Mouse (Mus musculus): ENCODE measurements around the gene Rpl18. TPM values are rescaled to one million over a fixed set of nuclear protein-coding genes. Genes with fewer than 3 reads are reported as not detected.

Rpl18 gene
- polyA plus RNA-seq, 1 experiment from 2014 or later = 1,469 TPM

GRCm38 (mm10) chr7:45709036-45709435, 6.2 kb upstream of the Rpl18 start:
- Histone ChIP-seq H3K4me1 (replicated peaks; ENCODE audit: control insufficient read depth, insufficient read depth, low read length) (peaks cover 33% of the 10 kb centered on the region), H3K4me3 (ENCODE audit: low read depth, low read length) (no peak overlapping the region), H3K9ac (ENCODE audit: low read depth, low read length) (no peak overlapping the region), H3K9me3 (ENCODE audit: control insufficient read depth, low read length) (no peaks in the 10 kb centered on the region), H3K4me2 (no peak overlapping the region), H3K27me3 (replicated peaks; ENCODE audit: control insufficient read depth, insufficient read depth, low read length) (no peaks in the 10 kb centered on the region), H3K27ac (ENCODE audit: low read depth, low read length) (no peak overlapping the region), H3K36me3 (ENCODE audit: control insufficient read depth, insufficient read depth, low read length) (peaks cover 29% of the 10 kb centered on the region)
- 53% methylated on average over 6 of the region's 6 CpGs for WGBS
- DNase-seq (ENCODE audit: low spot score) (no peak), ATAC-seq (replicated peaks; ENCODE audit: low FRiP score) (no peak)

DNA sequence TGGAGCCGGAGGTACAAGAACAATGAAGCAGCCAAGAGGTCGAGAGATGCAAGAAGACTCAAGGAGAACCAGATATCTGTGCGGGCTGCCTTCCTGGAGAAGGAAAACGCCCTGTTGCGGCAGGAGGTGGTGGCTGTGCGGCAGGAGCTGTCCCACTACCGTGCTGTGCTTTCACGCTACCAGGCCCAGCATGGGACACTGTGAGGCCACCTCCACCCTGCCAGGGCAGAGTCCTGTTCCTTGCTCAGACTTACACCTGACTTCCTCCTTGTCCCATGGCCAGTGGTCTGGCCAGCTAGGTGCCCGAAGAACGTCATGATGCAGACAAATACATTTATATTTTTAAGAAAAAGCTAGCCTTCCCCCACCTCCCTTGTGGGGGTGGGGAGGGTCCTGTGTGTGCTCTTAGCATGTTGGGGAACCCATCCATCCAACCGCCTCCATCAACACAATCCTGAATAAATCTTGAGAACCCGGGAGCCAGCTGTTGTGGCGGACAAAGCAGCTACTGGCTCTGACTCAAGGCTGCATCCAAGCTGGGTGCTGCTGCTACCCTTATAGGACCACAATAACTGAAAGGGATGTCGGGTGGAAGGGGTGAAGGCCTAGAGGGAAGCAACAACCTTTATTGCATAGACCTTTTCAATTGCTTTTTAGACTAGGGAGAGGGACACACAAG, 5.4 kb upstream of the Rpl18 start:
- H3K27ac ChIP-seq (ENCODE audit: low read depth, low read length) = no peak overlapping the region
- no peaks in the 10 kb centered on the region for H3K9me3 ChIP-seq (ENCODE audit: control insufficient read depth, low read length)
- no peaks in the 10 kb centered on the region for H3K27me3 ChIP-seq (replicated peaks; ENCODE audit: control insufficient read depth, insufficient read depth, low read length)
- WGBS = 77% methylated on average over 14 of the region's 14 CpGs
- no peak for ATAC-seq (replicated peaks; ENCODE audit: low FRiP score)
- no peak for DNase-seq (ENCODE audit: low spot score)
- H3K36me3 ChIP-seq (ENCODE audit: control insufficient read depth, insufficient read depth, low read length) = peaks cover 29% of the 10 kb centered on the region
- H3K4me2 ChIP-seq = no peak overlapping the region
- H3K4me3 ChIP-seq (ENCODE audit: low read depth, low read length) = no peak overlapping the region
- H3K9ac ChIP-seq (ENCODE audit: low read depth, low read length) = no peak overlapping the region
- H3K4me1 ChIP-seq (replicated peaks; ENCODE audit: control insufficient read depth, insufficient read depth, low read length) = peaks cover 40% of the 10 kb centered on the region

DNA sequence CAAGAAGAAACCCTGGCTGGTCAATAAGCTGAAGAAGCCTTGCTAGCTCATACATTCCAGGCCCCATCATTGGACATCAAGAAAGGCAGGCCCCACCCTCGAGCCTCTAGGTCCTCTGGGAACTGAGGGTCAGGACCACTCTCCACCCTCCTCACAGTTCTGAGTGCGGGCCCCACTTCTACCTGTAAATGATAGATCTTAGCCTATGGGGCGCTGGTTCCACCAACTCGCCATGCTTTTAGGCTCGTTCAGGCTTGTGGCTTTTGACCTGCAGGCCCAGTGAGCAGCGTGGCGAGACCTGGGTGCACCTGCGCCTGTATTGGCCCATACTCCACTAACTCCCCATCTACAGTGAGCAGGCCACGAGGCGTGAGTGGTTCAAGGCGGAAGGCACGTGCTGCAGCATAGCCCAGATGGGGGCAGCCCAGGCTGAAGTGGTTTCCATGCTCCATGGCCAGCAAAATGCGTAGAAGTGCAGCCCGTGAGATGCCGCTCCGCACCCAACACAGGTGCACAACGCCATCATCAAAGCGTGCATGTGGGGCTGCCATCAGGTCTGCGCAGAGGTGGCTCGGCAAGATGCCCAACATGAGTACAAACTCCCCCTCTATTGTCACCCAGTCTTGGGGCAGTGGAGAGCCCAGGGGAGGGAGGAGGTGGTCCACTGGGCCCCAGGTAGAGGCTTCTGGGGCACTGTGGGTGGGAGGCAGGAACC, 4.6 kb upstream of the Rpl18 start:
- DNase-seq (ENCODE audit: low spot score) (no peak), ATAC-seq (replicated peaks; ENCODE audit: low FRiP score) (no peak)
- Histone ChIP-seq H3K27me3 (replicated peaks; ENCODE audit: control insufficient read depth, insufficient read depth, low read length) (no peaks in the 10 kb centered on the region), H3K4me2 (no peak overlapping the region), H3K4me1 (replicated peaks; ENCODE audit: control insufficient read depth, insufficient read depth, low read length) (peaks cover 39% of the 10 kb centered on the region), H3K9ac (ENCODE audit: low read depth, low read length) (no peak overlapping the region), H3K36me3 (ENCODE audit: control insufficient read depth, insufficient read depth, low read length) (peaks cover 29% of the 10 kb centered on the region), H3K27ac (ENCODE audit: low read depth, low read length) (no peak overlapping the region), H3K4me3 (ENCODE audit: low read depth, low read length) (no peak overlapping the region), H3K9me3 (ENCODE audit: control insufficient read depth, low read length) (no peaks in the 10 kb centered on the region)
- WGBS = 95% methylated on average over 20 of the region's 20 CpGs

DNA sequence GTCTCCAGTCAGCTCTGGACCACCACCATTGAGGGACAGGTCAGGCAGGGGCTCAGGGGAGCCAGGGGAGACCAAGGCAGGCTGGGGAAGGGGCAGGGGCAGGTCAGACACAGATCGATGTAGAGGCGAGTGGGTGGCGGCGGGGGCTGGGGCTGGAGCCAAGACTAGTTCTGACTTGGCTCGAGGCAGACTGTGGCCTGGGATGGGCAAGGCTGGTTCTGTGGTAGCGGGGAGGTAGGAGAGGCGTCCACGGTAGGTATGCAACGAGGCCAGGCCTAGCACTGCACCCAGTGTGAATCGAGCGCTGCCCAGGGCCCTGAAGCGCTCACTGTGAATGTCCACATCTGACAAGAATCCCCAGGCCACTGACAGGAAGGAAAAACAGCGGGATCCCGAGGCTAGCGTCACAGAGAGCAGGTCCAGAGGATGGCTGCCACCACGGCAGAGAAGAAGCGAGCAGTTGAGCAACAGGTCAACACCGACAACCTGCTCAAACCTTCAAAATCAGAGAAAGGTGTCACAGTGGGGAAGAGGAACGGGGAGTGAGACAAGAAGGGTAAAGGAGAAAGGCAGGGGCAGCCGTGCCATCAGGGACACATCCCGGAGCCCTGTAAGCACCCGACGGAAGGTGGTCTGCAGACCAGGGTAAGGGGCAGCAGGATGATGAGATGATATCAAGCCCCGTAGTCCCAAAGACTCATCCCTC, 3.8 kb upstream of the Rpl18 start:
- Histone ChIP-seq H3K4me3 (ENCODE audit: low read depth, low read length) (no peak overlapping the region), H3K9me3 (ENCODE audit: control insufficient read depth, low read length) (no peaks in the 10 kb centered on the region), H3K27me3 (replicated peaks; ENCODE audit: control insufficient read depth, insufficient read depth, low read length) (no peaks in the 10 kb centered on the region), H3K9ac (ENCODE audit: low read depth, low read length) (no peak overlapping the region), H3K36me3 (ENCODE audit: control insufficient read depth, insufficient read depth, low read length) (peaks cover 29% of the 10 kb centered on the region), H3K4me2 (no peak overlapping the region; the same call in 1 of the 2 replicates), H3K27ac (ENCODE audit: low read depth, low read length) (no peak overlapping the region), H3K4me1 (replicated peaks; ENCODE audit: control insufficient read depth, insufficient read depth, low read length) (peaks cover 39% of the 10 kb centered on the region)
- no peak for ATAC-seq (replicated peaks; ENCODE audit: low FRiP score)
- WGBS = 91% methylated on average over 24 of the region's 24 CpGs
- no peak for DNase-seq (ENCODE audit: low spot score)

- peaks cover 29% of the 10 kb centered on the region for H3K36me3 ChIP-seq (ENCODE audit: control insufficient read depth, insufficient read depth, low read length)
- H3K9ac ChIP-seq (ENCODE audit: low read depth, low read length) = no peak overlapping the region
- H3K4me1 ChIP-seq (replicated peaks; ENCODE audit: control insufficient read depth, insufficient read depth, low read length) = peaks cover 42% of the 10 kb centered on the region
- DNase-seq (ENCODE audit: low spot score) (no peak), ATAC-seq (replicated peaks; ENCODE audit: low FRiP score) (no peak)
- H3K4me3 ChIP-seq (ENCODE audit: low read depth, low read length) = no peak overlapping the region
- H3K27ac ChIP-seq (ENCODE audit: low read depth, low read length) = no peak overlapping the region
- no peak overlapping the region for H3K4me2 ChIP-seq
- no peaks in the 10 kb centered on the region for H3K27me3 ChIP-seq (replicated peaks; ENCODE audit: control insufficient read depth, insufficient read depth, low read length)
- WGBS = 86% methylated on average over 21 of the region's 21 CpGs
- H3K9me3 ChIP-seq (ENCODE audit: control insufficient read depth, low read length) = no peaks in the 10 kb centered on the region
Measured at GRCm38 (mm10) chr7:45712022-45712757, 3.1 kb upstream of the Rpl18 start.

GRCm38 (mm10) chr7:45713396-45713795, 1.9 kb upstream of the Rpl18 start:
- no peaks in the 10 kb centered on the region for H3K27me3 ChIP-seq (replicated peaks; ENCODE audit: control insufficient read depth, insufficient read depth, low read length)
- no peak overlapping the region for H3K9ac ChIP-seq (ENCODE audit: low read depth, low read length)
- H3K27ac ChIP-seq (ENCODE audit: low read depth, low read length) = no peak overlapping the region
- ATAC-seq (replicated peaks; ENCODE audit: low FRiP score) (no peak), DNase-seq (ENCODE audit: low spot score) (no peak)
- H3K4me1 ChIP-seq (replicated peaks; ENCODE audit: control insufficient read depth, insufficient read depth, low read length) = peaks cover 30% of the 10 kb centered on the region
- WGBS = 94% methylated on average over 16 of the region's 16 CpGs
- H3K4me3 ChIP-seq (ENCODE audit: low read depth, low read length) = no peak overlapping the region
- no peaks in the 10 kb centered on the region for H3K9me3 ChIP-seq (ENCODE audit: control insufficient read depth, low read length)
- no peak overlapping the region for H3K4me2 ChIP-seq
- H3K36me3 ChIP-seq (ENCODE audit: control insufficient read depth, insufficient read depth, low read length) = peaks cover 29% of the 10 kb centered on the region

DNA sequence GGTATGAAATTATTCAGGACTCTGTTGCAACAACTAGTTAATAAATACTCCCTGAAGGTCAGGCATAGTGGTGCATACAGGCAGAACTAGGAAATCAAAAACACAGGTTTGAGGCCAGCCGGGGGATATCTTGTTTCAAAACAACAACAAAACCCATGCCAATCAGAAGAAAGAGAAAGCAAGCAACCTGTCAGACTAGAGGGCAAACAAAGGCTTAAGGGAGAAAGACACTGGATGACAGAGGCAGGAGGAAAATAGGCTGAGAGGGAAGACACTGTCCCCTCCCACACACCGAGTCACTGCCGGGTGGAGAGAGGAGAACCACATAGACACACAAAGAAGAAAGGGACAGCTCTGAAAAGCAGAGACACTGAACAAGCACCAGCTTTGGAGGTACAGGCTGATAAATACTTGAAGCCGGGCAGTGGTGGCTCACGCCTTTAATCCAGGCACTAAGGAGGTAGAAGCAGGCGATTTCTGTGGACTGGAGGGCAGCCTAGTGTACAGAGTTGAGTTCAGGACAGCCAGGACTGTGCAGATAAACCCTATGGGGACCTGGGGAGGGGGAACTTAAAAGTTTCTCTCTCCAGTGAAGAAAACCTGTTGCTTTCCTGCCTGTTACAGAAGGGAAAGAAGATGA, 1.3 kb upstream of the Rpl18 start:
- peaks cover 28% of the 10 kb centered on the region for H3K4me1 ChIP-seq (replicated peaks; ENCODE audit: control insufficient read depth, insufficient read depth, low read length)
- ATAC-seq (replicated peaks; ENCODE audit: low FRiP score) (no peak), DNase-seq (ENCODE audit: low spot score) (no peak)
- peaks cover 29% of the 10 kb centered on the region for H3K36me3 ChIP-seq (ENCODE audit: control insufficient read depth, insufficient read depth, low read length)
- H3K27me3 ChIP-seq (replicated peaks; ENCODE audit: control insufficient read depth, insufficient read depth, low read length) = no peaks in the 10 kb centered on the region
- peak overlapping the region; percentile 95 for H3K4me2 ChIP-seq
- H3K4me3 ChIP-seq (ENCODE audit: low read depth, low read length) = peak overlapping the region; percentile 71
- H3K9ac ChIP-seq (ENCODE audit: low read depth, low read length) = peak overlapping the region; percentile 67
- peak overlapping the region; percentile 13; the same call in 1 of the 2 replicates for H3K27ac ChIP-seq (ENCODE audit: low read depth, low read length)
- WGBS = 86% methylated on average over 6 of the region's 6 CpGs
- no peaks in the 10 kb centered on the region for H3K9me3 ChIP-seq (ENCODE audit: control insufficient read depth, low read length)

DNA sequence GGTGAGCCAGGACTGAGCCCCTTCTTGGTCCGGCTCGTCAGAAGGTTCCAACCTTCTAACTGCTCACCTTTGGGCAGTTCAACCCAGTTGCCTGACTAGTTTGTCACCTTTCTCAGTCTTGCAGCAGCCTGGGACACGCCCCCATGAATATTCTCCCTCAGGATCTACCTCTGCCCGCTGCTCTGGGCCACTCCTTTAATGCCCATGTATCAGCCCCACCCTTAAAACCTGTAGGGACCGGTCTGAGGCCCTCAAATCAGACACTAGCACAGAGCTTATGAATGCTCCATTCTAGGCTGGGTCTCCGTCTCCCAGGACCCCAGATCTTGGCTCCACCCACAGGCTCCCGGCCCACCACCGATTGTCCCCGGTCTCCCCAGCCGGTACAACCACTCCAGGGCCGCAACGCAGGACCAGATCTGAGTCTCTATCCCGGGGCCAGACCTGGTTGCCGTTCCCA, 597 bp upstream of the Rpl18 start:
- H3K4me3 ChIP-seq (ENCODE audit: low read depth, low read length) = peak overlapping the region; percentile 71
- H3K27me3 ChIP-seq (replicated peaks; ENCODE audit: control insufficient read depth, insufficient read depth, low read length) = no peaks in the 10 kb centered on the region
- DNase-seq (ENCODE audit: low spot score) = no peak
- peak overlapping the region; percentile 13; the same call in 1 of the 2 replicates for H3K27ac ChIP-seq (ENCODE audit: low read depth, low read length)
- H3K4me2 ChIP-seq = peak overlapping the region; percentile 95
- H3K36me3 ChIP-seq (ENCODE audit: control insufficient read depth, insufficient read depth, low read length) = peaks cover 32% of the 10 kb centered on the region
- H3K9ac ChIP-seq (ENCODE audit: low read depth, low read length) = peak overlapping the region; percentile 67
- ATAC-seq (replicated peaks; ENCODE audit: low FRiP score) = peak; percentile 48
- 11% methylated on average over 14 of the region's 14 CpGs for WGBS
- H3K4me1 ChIP-seq (replicated peaks; ENCODE audit: control insufficient read depth, insufficient read depth, low read length) = peaks cover 34% of the 10 kb centered on the region
- H3K9me3 ChIP-seq (ENCODE audit: control insufficient read depth, low read length) = no peaks in the 10 kb centered on the region

All from liver, embryonic 11.5 days (tissue).